Mouse (Mus musculus) fat pad, adult 2 months (tissue): ENCODE data around the gene 4931429L15Rik.
"Not testable (repeated sequence)": the region's sequence is repeated elsewhere in the genome, so short reads cannot be mapped to it uniquely, and the experiment has no call there.

Source experiments
- DNase-seq: peaks from one replicate; pipeline ENCODE4 v3.0.0-alpha.2; 2011; ENCODE audit warnings: low read depth, low spot score; ENCODE audit errors: extremely low read depth

4931429L15Rik gene

GRCm38 (mm10) chr9:46319886-46320285, at the start of gene 4931429L15Rik:
Gene 4931429L15Rik, minus strand, starts transcription at chr9:46319986.
- DNase-seq: not testable (repeated sequence)

GRCm38 (mm10) chr9:46362459-46362858, 42.7 kb upstream of the 4931429L15Rik start:
- no peak for DNase-seq

- no peak for DNase-seq
Measured at GRCm38 (mm10) chr9:46361461-46362111, 41.8 kb upstream of the 4931429L15Rik start.

GRCm38 (mm10) chr9:46353992-46354391, 34.2 kb upstream of the 4931429L15Rik start:
- DNase-seq: no peak

- DNase-seq: no peak
Measured at GRCm38 (mm10) chr9:46353330-46353724, 33.5 kb upstream of the 4931429L15Rik start.

- DNase-seq: no peak
Measured at GRCm38 (mm10) chr9:46352651-46353329, 33.0 kb upstream of the 4931429L15Rik start.

- DNase-seq: no peak
Measured at GRCm38 (mm10) chr9:46350451-46350981, 30.7 kb upstream of the 4931429L15Rik start.

GRCm38 (mm10) chr9:46345887-46346665, 26.3 kb upstream of the 4931429L15Rik start:
- no peak for DNase-seq

- DNase-seq: no peak
Measured at GRCm38 (mm10) chr9:46339051-46339652, 19.4 kb upstream of the 4931429L15Rik start.

- no peak for DNase-seq
Measured at GRCm38 (mm10) chr9:46338384-46338783, 18.6 kb upstream of the 4931429L15Rik start.

- no peak for DNase-seq
Measured at GRCm38 (mm10) chr9:46337852-46338291, 18.1 kb upstream of the 4931429L15Rik start.

GRCm38 (mm10) chr9:46337331-46337730, 17.5 kb upstream of the 4931429L15Rik start:
- DNase-seq: no peak

GRCm38 (mm10) chr9:46336294-46336693, 16.5 kb upstream of the 4931429L15Rik start:
- DNase-seq: not testable (repeated sequence)

- no peak for DNase-seq
Measured at GRCm38 (mm10) chr9:46335461-46335995, 15.7 kb upstream of the 4931429L15Rik start.

GRCm38 (mm10) chr9:46334471-46335025, 14.8 kb upstream of the 4931429L15Rik start:
- DNase-seq: no peak

GRCm38 (mm10) chr9:46331301-46331700, 11.5 kb upstream of the 4931429L15Rik start:
- DNase-seq: no peak

- no peak for DNase-seq
Measured at GRCm38 (mm10) chr9:46330586-46330895, 10.8 kb upstream of the 4931429L15Rik start.

- no peak for DNase-seq
Measured at GRCm38 (mm10) chr9:46329801-46330585, 10.2 kb upstream of the 4931429L15Rik start.

- no peak for DNase-seq
Measured at GRCm38 (mm10) chr9:46329250-46329648, 9.5 kb upstream of the 4931429L15Rik start.
